Mouse (Mus musculus): ENCODE measurements around the gene Lhpp.

DNA sequence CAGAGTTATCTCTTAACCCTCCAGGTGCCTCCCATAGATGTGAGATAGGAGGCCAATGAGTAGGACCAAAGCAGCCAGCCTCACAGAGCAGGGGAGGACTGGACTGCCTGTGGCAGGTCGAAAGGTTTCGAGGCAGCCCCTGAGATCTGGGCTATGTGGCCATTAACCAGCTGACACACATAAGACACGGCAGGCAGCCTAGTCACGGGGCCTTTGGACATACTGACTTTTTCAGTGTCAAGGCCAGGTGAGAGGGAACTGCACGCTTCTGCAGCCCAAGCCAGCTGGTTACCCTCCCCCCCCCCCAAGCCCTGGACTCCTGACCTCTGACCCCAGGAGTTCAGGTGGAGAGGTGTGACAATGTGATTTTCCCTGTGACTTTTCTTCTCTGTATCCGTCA, 54.4 kb downstream of the Lhpp start:
- TF ChIP-seq CTCF (IDR thresholded peaks at IDR 0.05; ENCODE audit: low read depth) = no peak
- no peak for TF ChIP-seq EP300 (IDR thresholded peaks at IDR 0.05; ENCODE audit: low read depth)
